8 mouse cellular contexts compared by ENCODE assay signal in the genomic region with DNA sequence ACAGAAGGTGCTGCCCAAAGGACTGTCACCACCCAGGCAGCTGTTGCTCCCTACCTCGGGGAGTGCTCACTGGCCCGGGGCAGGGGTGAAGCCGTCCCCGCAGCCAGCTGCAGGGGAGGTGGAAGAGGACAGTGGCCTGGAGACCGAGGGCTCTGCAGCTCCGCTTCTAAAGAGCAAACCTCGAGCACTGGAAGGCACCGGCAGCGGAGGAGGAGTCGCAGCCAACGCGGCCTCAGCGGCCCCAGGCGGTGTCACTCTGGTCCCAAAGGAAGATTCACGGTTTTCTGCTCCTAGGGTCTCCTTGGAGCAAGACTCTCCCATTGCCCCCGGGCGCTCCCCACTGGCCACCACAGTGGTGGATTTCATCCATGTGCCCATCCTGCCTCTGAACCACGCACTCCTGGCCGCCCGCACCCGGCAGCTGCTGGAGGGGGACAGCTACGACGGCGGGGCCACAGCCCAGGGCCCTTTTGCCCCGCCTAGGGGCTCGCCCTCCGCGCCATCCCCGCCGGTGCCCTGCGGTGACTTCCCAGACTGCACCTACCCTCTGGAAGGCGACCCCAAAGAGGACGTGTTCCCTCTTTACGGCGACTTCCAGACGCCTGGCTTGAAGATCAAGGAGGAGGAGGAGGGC. TPM values are rescaled to one million over a fixed set of nuclear protein-coding genes. Genes with fewer than 3 reads are reported as not detected.
DNase-seq lines count a peak whose midpoint lies in the region; ATAC-seq and TF ChIP-seq lines count a peak whose summit lies in the region.

No protein-coding gene starts in this region.

- peak; percentile 29 for DNase-seq in adrenal gland, postnatal 10 days
- peak; percentile 4 for DNase-seq in embryonic facial prominence, embryonic 14.5 days (ENCODE audit: low spot score)
- peak; percentile 13 to 28 for DNase-seq in left cerebral cortex, adult 8-10 months (ENCODE audit: low spot score in 2 of 2)
- peak; percentile 6 to 20 for DNase-seq in lung, postnatal 4 days
- peak; percentile 7 to 23 for DNase-seq in right cerebral cortex, postnatal 36 days (ENCODE audit: low spot score in 2 of 2)

- WGBS in embryonic facial prominence, embryonic 14.5 days = 3% methylated on average over 21 of the region's 36 CpGs

- peaks cover 17% of the 10 kb centered on the region for H3K4me1 ChIP-seq in E14TG2a.4 (replicated peaks; ENCODE audit: low read depth, low read length)
- peaks cover 10% of the 10 kb centered on the region for H3K4me1 ChIP-seq in embryonic facial prominence, embryonic 14.5 days (ENCODE audit: control insufficient read depth, insufficient read depth, low read length)

- peak; percentile 53 for ATAC-seq in embryonic facial prominence, embryonic 14.5 days (ENCODE audit: low read depth)
- peak; percentile 27 to 33 for ATAC-seq in hematopoietic stem cell, adult 5-6 weeks (replicated peaks in 1 of 2; ENCODE audit: insufficient read depth in 1 of 2, low FRiP score in 2 of 2, low TSS enrichment in 1 of 2, low read depth in 1 of 2, poor library complexity in 2 of 2, severe bottlenecking in 2 of 2)
- ATAC-seq in inflammation-experienced regulatory T-cells, adult 6 months = no peak

- H3K9ac ChIP-seq in embryonic facial prominence, embryonic 14.5 days (ENCODE audit: low read depth, low read length) = peak overlapping the region; percentile 56

- H3K4me3 ChIP-seq in E14TG2a.4 (replicated peaks; ENCODE audit: low read length) = peak overlapping the region; percentile 85
- H3K4me3 ChIP-seq in embryonic facial prominence, embryonic 14.5 days (ENCODE audit: low read depth, low read length) = peak overlapping the region; percentile 53

- H3K27ac ChIP-seq in embryonic facial prominence, embryonic 14.5 days (replicated peaks; ENCODE audit: low read depth, low read length) = no peak overlapping the region

- peaks cover 64% of the 10 kb centered on the region for H3K27me3 ChIP-seq in E14TG2a.4 (ENCODE audit: insufficient read depth, low read length)
- H3K27me3 ChIP-seq in embryonic facial prominence, embryonic 14.5 days (replicated peaks; ENCODE audit: control insufficient read depth, insufficient read depth, low read length) = peaks cover 48% of the 10 kb centered on the region

- H3K36me3 ChIP-seq in E14TG2a.4 (ENCODE audit: insufficient read depth, low read length) = no peaks in the 10 kb centered on the region
- H3K36me3 ChIP-seq in embryonic facial prominence, embryonic 14.5 days (ENCODE audit: control insufficient read depth, insufficient read depth, low read length) = no peaks in the 10 kb centered on the region

- peak overlapping the region; percentile 90 for H3K4me2 ChIP-seq in embryonic facial prominence, embryonic 14.5 days (ENCODE audit: low read depth, low read length)

- TF ChIP-seq CTCF in E14TG2a.4 (conservative IDR thresholded peaks at IDR 0.05; ENCODE audit: low read length) = no peak

- no peaks in the 10 kb centered on the region for H3K9me3 ChIP-seq in E14TG2a.4 (ENCODE audit: low read length)
- H3K9me3 ChIP-seq in embryonic facial prominence, embryonic 14.5 days (ENCODE audit: control insufficient read depth, low read length) = no peaks in the 10 kb centered on the region

RNA-seq across cellular contexts. Expression of gene Pgr, which starts 1.5 kb away (rescaled TPM):
- under 1 TPM; 0.15 to 0.21 TPM for total RNA-seq in adrenal gland, postnatal 10 days (2021)
- 0.28 and 0.51 TPM in 2 replicates for polyA plus RNA-seq in embryonic facial prominence, embryonic 14.5 days (2014; fragmentation: Nextera tagmentation; extraction: Ambion mirVana)
- total RNA-seq in hematopoietic stem cell, adult 5-6 weeks (2017) = 1.3 and 2.2 TPM in 2 replicates
- total RNA-seq in left cerebral cortex, adult 8-10 months (2022) = 10 to 100 TPM; 17.4 to 21.8 (median 19.6) TPM
- polyA plus RNA-seq in inflammation-experienced regulatory T-cells, adult 6 months (2017; shearing (Covaris generic)) = not detected
